ENCODE assay signal across 9 mouse cellular contexts in genomic region chr6:87386203-87386602, GRCm38 (mm10). TPM values are rescaled to one million over a fixed set of nuclear protein-coding genes. Genes with fewer than 3 reads are reported as not detected.
A peak's percentile ranks its signal among the peaks of the same experiment; 100 is the strongest.
DNase-seq lines count a peak whose midpoint lies in the region; ATAC-seq and TF ChIP-seq lines count a peak whose summit lies in the region.
"Had no signal": no experiment of that assay in that cellular context is flagged by ENCODE, and none has a peak within 500 bp of the region (broad histone marks: within the 10 kb centered on the region; RNA-seq: fewer than 3 reads in every experiment).

No protein-coding gene starts in this region.

- peak; percentile 91 for TF ChIP-seq CTCF in hindbrain, postnatal 0 days (IDR thresholded peaks at IDR 0.05; ENCODE audit: low read depth)

- H3K9ac ChIP-seq in hindbrain, postnatal 0 days (replicated peaks; ENCODE audit: low read length), result no peak overlapping the region
- H3K9ac ChIP-seq in limb, embryonic 14.5 days (ENCODE audit: low read depth, low read length, severe bottlenecking), result no peak overlapping the region
- H3K9ac ChIP-seq: limb, embryonic 15.5 days had no signal

- DNase-seq in adrenal gland, adult (ENCODE audit: inconsistent age in 2 of 2, low spot score in 1 of 2), result peak; percentile 40 to 82
- DNase-seq in adrenal gland, adult 8-10 months, result no peak
- DNase-seq in urinary bladder, adult 18-20 months (ENCODE audit: low spot score in 2 of 2), result peak; percentile 22 to 34
- DNase-seq in urinary bladder, postnatal 4 days (ENCODE audit: low spot score in 2 of 2), result no peak
- peak; percentile 93 for DNase-seq in embryo, embryonic 10.5 days (ENCODE audit: low spot score)
- DNase-seq in hindbrain, postnatal 0 days (ENCODE audit: low spot score), result peak; percentile 88
- DNase-seq in limb, embryonic 14.5 days (ENCODE audit: low spot score), result peak; percentile 93
- DNase-seq in right cerebral cortex, postnatal 14 days, result peak; percentile 69

- H3K9me3 ChIP-seq in hindbrain, postnatal 0 days (ENCODE audit: low read length), result no peaks in the 10 kb centered on the region
- no peaks in the 10 kb centered on the region for H3K9me3 ChIP-seq in limb, embryonic 14.5 days (ENCODE audit: control insufficient read depth, low read length)
- H3K9me3 ChIP-seq: limb, embryonic 15.5 days had no signal

- H3K4me3 ChIP-seq in hindbrain, postnatal 0 days (ENCODE audit: low read length), result no peak overlapping the region
- H3K4me3 ChIP-seq in limb, embryonic 14.5 days (replicated peaks; ENCODE audit: low read length), result no peak overlapping the region
- H3K4me3 ChIP-seq: limb, embryonic 15.5 days had no signal

- peaks cover 3% of the 10 kb centered on the region; the same call in 1 of the 2 replicates for H3K4me1 ChIP-seq in hindbrain, postnatal 0 days (ENCODE audit: insufficient read depth, low read length)
- H3K4me1 ChIP-seq in limb, embryonic 14.5 days (ENCODE audit: control insufficient read depth, insufficient read depth, low read length), result peaks cover 9% of the 10 kb centered on the region; the same call in 1 of the 2 replicates

- no peak overlapping the region for H3K27ac ChIP-seq in hindbrain, postnatal 0 days
- H3K27ac ChIP-seq in limb, embryonic 14.5 days (replicated peaks; ENCODE audit: low read depth, low read length), result no peak overlapping the region
- H3K27ac ChIP-seq: limb, embryonic 15.5 days had no signal

- no peaks in the 10 kb centered on the region for H3K36me3 ChIP-seq in hindbrain, postnatal 0 days (ENCODE audit: insufficient read depth, low read length)
- no peaks in the 10 kb centered on the region for H3K36me3 ChIP-seq in limb, embryonic 14.5 days (ENCODE audit: control insufficient read depth, insufficient read depth, low read length)
- H3K36me3 ChIP-seq: limb, embryonic 15.5 days had no signal

- ATAC-seq in hindbrain, postnatal 0 days, result no peak
- no peak for ATAC-seq in limb, embryonic 14.5 days (ENCODE audit: low FRiP score, low read depth)

- 13% methylated on average over 7 of the region's 7 CpGs for WGBS in hindbrain, postnatal 0 days
- WGBS in limb, embryonic 14.5 days, result 15% methylated on average over 7 of the region's 7 CpGs

- H3K4me2 ChIP-seq in hindbrain, postnatal 0 days (ENCODE audit: low read depth, low read length), result no peak overlapping the region
- no peak overlapping the region for H3K4me2 ChIP-seq in limb, embryonic 14.5 days (replicated peaks; ENCODE audit: low read depth, low read length, severe bottlenecking)
- H3K4me2 ChIP-seq: limb, embryonic 15.5 days had no signal

- TF ChIP-seq POLR2A in limb, embryonic 14.5 days (IDR thresholded peaks at IDR 0.05; ENCODE audit: borderline replicate concordance, extremely low read depth, insufficient read depth, insufficient read length), result no peak

- peaks cover 3% of the 10 kb centered on the region; the same call in 1 of the 2 replicates for H3K27me3 ChIP-seq in hindbrain, postnatal 0 days (ENCODE audit: insufficient read depth, low read length)
- H3K27me3 ChIP-seq in limb, embryonic 14.5 days (ENCODE audit: control insufficient read depth, insufficient read depth, low read length), result no peaks in the 10 kb centered on the region
- H3K27me3 ChIP-seq: limb, embryonic 15.5 days had no signal

RNA-seq across cellular contexts. Expression of gene Gkn3, which starts 2.5 kb away (rescaled TPM):
- total RNA-seq in adrenal gland, adult 8-10 months (2022), result under 1 TPM in 2 of 4 experiments, not detected in 2; 0.59 to 0.99 TPM
- total RNA-seq in hindbrain, postnatal 0 days (2014; rRNA removed), result not detected in 2 replicates
- 0.63 and 0.86 TPM in 2 replicates for polyA plus RNA-seq in hindbrain, postnatal 0 days (2015; fragmentation: Nextera tagmentation; extraction: Ambion mirVana)
- 3.0 TPM in 2 replicates for polyA plus RNA-seq in limb, embryonic 14.5 days (2012; rRNA removed)
- polyA plus RNA-seq in limb, embryonic 14.5 days (2014; fragmentation: Nextera tagmentation; extraction: Ambion mirVana), result 0.32 and 1.6 TPM in 2 replicates

RNA-seq across cellular contexts. Expression of gene Gkn2, which starts 13.0 kb away (rescaled TPM):
- not detected for total RNA-seq in adrenal gland, adult 8-10 months (2022)
- not detected in 2 replicates for total RNA-seq in hindbrain, postnatal 0 days (2014; rRNA removed)
- not detected in 2 replicates for polyA plus RNA-seq in hindbrain, postnatal 0 days (2015; fragmentation: Nextera tagmentation; extraction: Ambion mirVana)
- 0.09 and 0.35 TPM in 2 replicates for polyA plus RNA-seq in limb, embryonic 14.5 days (2012; rRNA removed)
- not detected in 2 replicates for polyA plus RNA-seq in limb, embryonic 14.5 days (2014; fragmentation: Nextera tagmentation; extraction: Ambion mirVana)
- polyA plus RNA-seq: limb, embryonic 15.5 days had no signal

RNA-seq across cellular contexts. Expression of gene Gkn1, which starts 35.5 kb away (rescaled TPM):
- total RNA-seq in adrenal gland, adult 8-10 months (2022), result not detected
- not detected in 2 replicates for total RNA-seq in hindbrain, postnatal 0 days (2014; rRNA removed)
- polyA plus RNA-seq in hindbrain, postnatal 0 days (2015; fragmentation: Nextera tagmentation; extraction: Ambion mirVana), result not detected in 2 replicates
- polyA plus RNA-seq in limb, embryonic 14.5 days (2012; rRNA removed), result 0.15 TPM in 1 of 2 replicates, not detected in the other
- polyA plus RNA-seq in limb, embryonic 14.5 days (2014; fragmentation: Nextera tagmentation; extraction: Ambion mirVana), result not detected in 2 replicates
- polyA plus RNA-seq: limb, embryonic 15.5 days had no signal

RNA-seq across cellular contexts. Expression of gene Bmp10, which starts 42.6 kb away (rescaled TPM):
- total RNA-seq in adrenal gland, adult 8-10 months (2022), result not detected
- total RNA-seq in hindbrain, postnatal 0 days (2014; rRNA removed), result 0.05 TPM in 1 of 2 replicates, not detected in the other
- polyA plus RNA-seq in hindbrain, postnatal 0 days (2015; fragmentation: Nextera tagmentation; extraction: Ambion mirVana), result not detected in 2 replicates
- polyA plus RNA-seq in limb, embryonic 14.5 days (2012; rRNA removed), result 0.04 TPM in 1 of 2 replicates, not detected in the other
- polyA plus RNA-seq in limb, embryonic 14.5 days (2014; fragmentation: Nextera tagmentation; extraction: Ambion mirVana), result not detected in 2 replicates
- polyA plus RNA-seq: limb, embryonic 15.5 days had no signal

RNA-seq across cellular contexts. Expression of gene Antxr1, which starts 50.6 kb away (rescaled TPM):
- 10 to 100 TPM; 13.9 to 22.5 (median 18.3) TPM for total RNA-seq in adrenal gland, adult 8-10 months (2022)
- 17.9 and 24.5 TPM in 2 replicates for total RNA-seq in hindbrain, postnatal 0 days (2014; rRNA removed)
- polyA plus RNA-seq in hindbrain, postnatal 0 days (2015; fragmentation: Nextera tagmentation; extraction: Ambion mirVana), result 4.0 and 4.2 TPM in 2 replicates
- polyA plus RNA-seq in limb, embryonic 14.5 days (2012; rRNA removed), result 70.3 and 75.7 TPM in 2 replicates
- 33.8 and 39.2 TPM in 2 replicates for polyA plus RNA-seq in limb, embryonic 14.5 days (2014; fragmentation: Nextera tagmentation; extraction: Ambion mirVana)

Comparison
In these comparisons a context has a peak if more than half of its experiments do, and no peak if none do; other contexts are left out.
1. DNase-seq: peak in adrenal gland, adult (2 of 2), urinary bladder, adult 18-20 months (2 of 2), embryo, embryonic 10.5 days (single experiment), hindbrain, postnatal 0 days (single experiment), limb, embryonic 14.5 days (single experiment) and right cerebral cortex, postnatal 14 days (single experiment); none in adrenal gland, adult 8-10 months (single experiment) and urinary bladder, postnatal 4 days (0 of 2).